8 mouse cellular contexts compared by ENCODE assay signal in the genomic region with DNA sequence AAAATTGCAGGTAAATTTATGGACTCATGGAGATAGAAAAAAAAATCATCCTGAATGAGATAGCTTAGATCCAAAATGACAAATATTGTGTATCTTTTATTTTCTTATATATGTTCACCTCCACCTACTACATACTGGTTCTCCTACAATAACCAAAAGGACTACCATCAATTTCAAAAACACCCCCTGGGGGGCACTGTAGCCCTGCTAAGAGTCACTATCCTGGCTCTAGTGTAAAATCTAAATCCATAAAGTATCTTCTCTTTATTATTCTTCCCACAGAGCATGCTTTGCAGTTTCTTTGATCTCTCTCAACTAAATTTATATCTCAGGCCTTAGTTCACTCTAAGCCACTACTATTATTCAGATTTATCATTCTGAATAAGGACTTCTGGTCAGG.
A peak's percentile ranks its signal among the peaks of the same experiment; 100 is the strongest.
DNase-seq lines count a peak whose midpoint lies in the region; ATAC-seq lines count a peak whose summit lies in the region.

No protein-coding gene starts in this region.

- H3K9me3 ChIP-seq in midbrain, embryonic 14.5 days (ENCODE audit: control insufficient read depth, low read length), result no peaks in the 10 kb centered on the region
- no peaks in the 10 kb centered on the region for H3K9me3 ChIP-seq in midbrain, embryonic 10.5 days (replicated peaks)

- no peaks in the 10 kb centered on the region for H3K36me3 ChIP-seq in midbrain, embryonic 14.5 days (ENCODE audit: control insufficient read depth, insufficient read depth, low read length)
- no peaks in the 10 kb centered on the region for H3K36me3 ChIP-seq in midbrain, embryonic 10.5 days

- no peak overlapping the region for H3K27ac ChIP-seq in midbrain, embryonic 14.5 days (replicated peaks; ENCODE audit: low read depth, low read length)
- H3K27ac ChIP-seq in midbrain, embryonic 10.5 days (replicated peaks), result no peak overlapping the region

- DNase-seq in cerebellum, adult 11 months, result peak; percentile 2
- no peak for DNase-seq in cerebellum, adult 9-11 months
- DNase-seq in midbrain, embryonic 14.5 days, result peak; percentile 68
- DNase-seq in midbrain, embryonic 10.5 days (ENCODE audit: low spot score), result no peak
- peak; percentile 54 to 63 for DNase-seq in layer of hippocampus, postnatal 36 days
- DNase-seq in retina, embryonic 14.5 days (ENCODE audit: low spot score), result peak; percentile 51
- DNase-seq in T-cell, adult 2 months (ENCODE audit: low spot score), result no peak

- no peak for ATAC-seq in midbrain, embryonic 14.5 days (ENCODE audit: low FRiP score, low TSS enrichment)
- peak; percentile 39 to 65; a peak in 2 of 4 replicates for ATAC-seq in hematopoietic stem cell, adult 5-6 weeks (replicated peaks in 1 of 2; ENCODE audit: insufficient read depth in 1 of 2, low FRiP score in 2 of 2, low TSS enrichment in 1 of 2, low read depth in 1 of 2, poor library complexity in 2 of 2, severe bottlenecking in 2 of 2)

- H3K9ac ChIP-seq in midbrain, embryonic 14.5 days (replicated peaks; ENCODE audit: low read length), result no peak overlapping the region

- no peak overlapping the region for H3K4me3 ChIP-seq in midbrain, embryonic 14.5 days (replicated peaks; ENCODE audit: low read depth, low read length)
- H3K4me3 ChIP-seq in midbrain, embryonic 10.5 days, result no peak overlapping the region

- H3K4me2 ChIP-seq in midbrain, embryonic 14.5 days (ENCODE audit: low read length), result no peak overlapping the region

- no peaks in the 10 kb centered on the region for H3K27me3 ChIP-seq in midbrain, embryonic 14.5 days (ENCODE audit: control insufficient read depth, insufficient read depth, low read length)
- H3K27me3 ChIP-seq in midbrain, embryonic 10.5 days (ENCODE audit: low read depth, poor library complexity, severe bottlenecking), result no peaks in the 10 kb centered on the region

- no peaks in the 10 kb centered on the region for H3K4me1 ChIP-seq in midbrain, embryonic 14.5 days (ENCODE audit: control insufficient read depth, insufficient read depth, low read length)
- no peaks in the 10 kb centered on the region for H3K4me1 ChIP-seq in midbrain, embryonic 10.5 days

Comparison
In these comparisons a context has a peak if more than half of its experiments do, and no peak if none do; other contexts are left out.
1. DNase-seq: peak in cerebellum, adult 11 months (single experiment), midbrain, embryonic 14.5 days (single experiment), layer of hippocampus, postnatal 36 days (2 of 2) and retina, embryonic 14.5 days (single experiment); none in cerebellum, adult 9-11 months (single experiment), midbrain, embryonic 10.5 days (single experiment) and T-cell, adult 2 months (single experiment).